Mouse (Mus musculus) T-helper 2 cell (primary cell): ENCODE measurements around the gene Acin1.

Source experiments
- in situ Hi-C: fragments of 300-600 bp; cut with MboI, MseI; formaldehyde crosslinking; loops from one replicate; pipeline ENCODE4 v1.15.1; 2025; ENCODE audit warnings: high pct_unique_total_duplicates

Acin1 gene

GRCm38 (mm10) chr14:54644294-54644693 lies 42.4 kb downstream of the Acin1 start:
- in situ Hi-C loops = loop anchor here (5.0 kb wide), 1 partner anchor 72 kb away; no protein-coding TSS in a partner anchor

- in situ Hi-C loops = loop anchor here (5.0 kb wide), 1 partner anchor 71 kb away; no protein-coding TSS in a partner anchor
Observed at GRCm38 (mm10) chr14:54643011-54643410, 43.7 kb downstream of the Acin1 start.

- in situ Hi-C loops = loop anchor here (5.0 kb wide), 1 partner anchor 70 kb away; no protein-coding TSS in a partner anchor
Observed at GRCm38 (mm10) chr14:54642224-54642944, 44.3 kb downstream of the Acin1 start.

- in situ Hi-C loops = loop anchor here (5.0 kb wide), 1 partner anchor 69 kb away; no protein-coding TSS in a partner anchor
Observed at GRCm38 (mm10) chr14:54641305-54641969, 45.3 kb downstream of the Acin1 start, which contains the start of gene Cdh24. TSS of gene Cdh24 (minus strand) at chr14:54641364.

GRCm38 (mm10) chr14:54640946-54641304 lies 45.8 kb downstream of the Acin1 start, which contains the start of gene Gm17606:
TSS of gene Gm17606 (plus strand) at chr14:54640952.
- in situ Hi-C loops = loop anchor here (5.0 kb wide), 1 partner anchor 69 kb away; no protein-coding TSS in a partner anchor

GRCm38 (mm10) chr14:54640121-54640520 lies 46.6 kb downstream of the Acin1 start:
- in situ Hi-C loops = loop anchor here (5.0 kb wide), 1 partner anchor 68 kb away; no protein-coding TSS in a partner anchor

GRCm38 (mm10) chr14:54638210-54638609 lies 48.5 kb downstream of the Acin1 start:
- in situ Hi-C loops = no loop called here

GRCm38 (mm10) chr14:54636954-54637353 lies 49.8 kb downstream of the Acin1 start:
- in situ Hi-C loops = no loop called here

- in situ Hi-C loops = no loop called here
Observed at GRCm38 (mm10) chr14:54634182-54634581, 52.5 kb downstream of the Acin1 start.

GRCm38 (mm10) chr14:54632252-54632651 lies 54.5 kb downstream of the Acin1 start:
- in situ Hi-C loops = no loop called here

GRCm38 (mm10) chr14:54631240-54631599 lies 55.5 kb downstream of the Acin1 start:
- in situ Hi-C loops = no loop called here

- in situ Hi-C loops = no loop called here
Observed at GRCm38 (mm10) chr14:54630583-54631239, 56.0 kb downstream of the Acin1 start.

- in situ Hi-C loops = no loop called here
Observed at GRCm38 (mm10) chr14:54629797-54630196, 56.9 kb downstream of the Acin1 start.

GRCm38 (mm10) chr14:54628103-54628502 lies 58.6 kb downstream of the Acin1 start:
- in situ Hi-C loops = no loop called here

- in situ Hi-C loops = no loop called here
Observed at GRCm38 (mm10) chr14:54624976-54625375, 61.8 kb downstream of the Acin1 start.

GRCm38 (mm10) chr14:54623334-54623733 lies 63.4 kb downstream of the Acin1 start:
- in situ Hi-C loops = no loop called here

GRCm38 (mm10) chr14:54621133-54621532 lies 65.6 kb downstream of the Acin1 start, which contains the start of gene Psmb11:
TSS of gene Psmb11 (plus strand) at chr14:54621433.
- in situ Hi-C loops = no loop called here

GRCm38 (mm10) chr14:54617897-54618365 lies 68.8 kb downstream of the Acin1 start, which contains the start of gene Psmb5:
TSS of gene Psmb5 (minus strand) at chr14:54618022.
- in situ Hi-C loops = no loop called here

- in situ Hi-C loops = no loop called here
Observed at GRCm38 (mm10) chr14:54617152-54617896, 69.4 kb downstream of the Acin1 start.

GRCm38 (mm10) chr14:54616226-54616825 lies 70.4 kb downstream of the Acin1 start:
- in situ Hi-C loops = no loop called here

GRCm38 (mm10) chr14:54614130-54614529 lies 72.6 kb downstream of the Acin1 start:
- in situ Hi-C loops = loop anchor here (5.0 kb wide), 1 partner anchor 42 kb away; no protein-coding TSS in a partner anchor
